Mouse (Mus musculus) forebrain, embryonic 13.5 days (tissue): ENCODE measurements around the gene Snai3. TPM values are rescaled to one million over a fixed set of nuclear protein-coding genes. Genes with fewer than 3 reads are reported as not detected.
A peak's percentile ranks its signal among the peaks of the same experiment; 100 is the strongest.

Source experiments
- ATAC-seq: fragments of 200-750 bp; cut with Nextera tagmentation; 2 replicates; pipeline ENCODE4 v1.8.0; 2017
- H3K27ac ChIP-seq: fragments of 300-500 bp; sonication (generic); 2 replicates; pipeline ENCODE4 v1.5.1; 2015; ENCODE audit warnings: inconsistent platforms, mild to moderate bottlenecking, moderate library complexity
- H3K27me3 ChIP-seq: fragments of 300-500 bp; sonication (generic); 2 replicates; pipeline ENCODE4 v1.6.1; 2015; ENCODE audit warnings: mild to moderate bottlenecking, inconsistent platforms
- H3K36me3 ChIP-seq: fragments of 300-500 bp; sonication (generic); 2 replicates; pipeline ENCODE4 v1.6.1; 2015; ENCODE audit warnings: mild to moderate bottlenecking, inconsistent platforms; ENCODE audit not compliant: poor library complexity, severe bottlenecking
- H3K4me1 ChIP-seq: fragments of 300-500 bp; sonication (generic); 2 replicates; pipeline ENCODE4 v1.6.1; 2015; ENCODE audit warnings: inconsistent platforms
- H3K4me2 ChIP-seq: fragments of 300-500 bp; sonication (generic); 2 replicates; pipeline ENCODE4 v1.6.1; 2015; ENCODE audit warnings: inconsistent platforms, mild to moderate bottlenecking, moderate library complexity
- H3K4me3 ChIP-seq: fragments of 300-500 bp; sonication (generic); 2 replicates; pipeline ENCODE4 v1.5.1; 2015; ENCODE audit warnings: mild to moderate bottlenecking, inconsistent platforms
- H3K9ac ChIP-seq: fragments of 300-500 bp; sonication (generic); 2 replicates; pipeline ENCODE4 v1.6.1; 2015; ENCODE audit warnings: mild to moderate bottlenecking, inconsistent platforms
- H3K9me3 ChIP-seq: fragments of 300-500 bp; sonication (generic); replicated peaks from 2 replicates; pipeline ENCODE4 v1.6.1; 2016; ENCODE audit warnings: inconsistent platforms
- WGBS: fragments of 180-500 bp; shearing (Covaris S2); methylation state at CpG from one replicate; pipeline ENCODE4 v1.1.7; 2015; 5-methylcytosine and 5-hydroxymethylcytosine counted together
- polyA plus RNA-seq: library from polyadenylated mRNA; unstranded; fragments of >200 nt; fragmentation: Nextera tagmentation; extraction: Ambion mirVana; gene quantifications from 2 replicates; pipeline ENCODE4 v1.2.1, GENCODE M21; 2015

Gene Snai3
- 0.10 TPM in 1 of 2 replicates, not detected in the other for polyA plus RNA-seq

DNA sequence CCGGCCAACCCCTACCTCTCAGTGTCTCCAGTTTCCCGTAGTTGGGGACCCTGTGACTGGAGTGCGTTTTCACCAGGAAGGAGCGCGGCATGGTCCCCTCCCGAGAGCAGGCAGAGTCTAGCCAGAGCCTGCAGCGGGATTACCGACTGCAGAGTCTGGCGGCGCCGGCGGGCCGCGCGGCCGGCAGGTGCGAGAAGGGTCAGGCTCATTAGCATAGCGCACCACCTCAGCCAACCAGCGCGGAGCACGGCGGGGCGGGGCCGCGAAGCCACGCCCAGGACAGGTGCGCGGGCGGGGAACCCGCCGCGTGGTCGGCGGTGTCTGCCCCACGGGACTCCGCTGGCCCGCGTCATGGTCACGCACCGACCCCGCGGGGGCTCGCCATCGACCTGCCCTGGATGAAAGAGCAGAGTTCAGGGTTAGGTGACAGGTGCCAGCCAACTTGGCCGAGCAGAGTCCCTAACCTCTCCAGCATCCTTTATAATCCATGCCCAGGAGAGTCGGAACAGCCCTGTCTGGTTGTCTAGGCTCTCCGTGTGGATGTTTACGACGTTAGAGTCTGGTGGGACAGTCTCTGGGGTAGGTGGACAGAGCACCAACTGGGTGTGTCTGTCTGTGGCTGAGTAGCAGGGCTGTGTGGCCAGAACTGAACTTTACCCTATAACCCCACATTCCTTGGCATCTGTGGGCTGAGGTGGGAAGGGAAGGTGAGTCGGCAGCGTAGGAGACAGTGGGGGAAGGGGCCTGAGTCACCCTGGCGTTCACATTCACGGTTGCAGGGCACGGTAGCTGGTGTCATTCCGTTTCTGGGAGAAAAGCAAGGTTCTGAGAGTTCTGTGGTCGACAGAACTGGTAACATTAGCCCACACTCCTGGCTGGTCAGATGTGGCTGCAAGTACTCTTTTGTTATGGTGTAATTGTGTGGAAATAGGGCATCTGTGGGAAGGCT is at the start of gene Snai3:
TSS of gene Snai3 (minus strand) at position 210 of the 949 bp plus-strand sequence.
- Histone ChIP-seq H3K9me3 (no peaks in the 10 kb centered on the region), H3K9ac (peak within 1 kb of the TSS; percentile 36), H3K36me3 (peaks cover 6% of the 10 kb centered on the region), H3K27me3 (peaks cover 82% of the 10 kb centered on the region), H3K4me3 (peak within 1 kb of the TSS; percentile 35), H3K4me2 (peak within 1 kb of the TSS; percentile 65), H3K4me1 (peaks cover 11% of the 10 kb centered on the region), H3K27ac (no peak within 1 kb of the TSS)
- peak; percentile 38; the same call in 1 of the 2 replicates for ATAC-seq
- WGBS: 4% methylated on average over 29 of the region's 56 CpGs

DNA sequence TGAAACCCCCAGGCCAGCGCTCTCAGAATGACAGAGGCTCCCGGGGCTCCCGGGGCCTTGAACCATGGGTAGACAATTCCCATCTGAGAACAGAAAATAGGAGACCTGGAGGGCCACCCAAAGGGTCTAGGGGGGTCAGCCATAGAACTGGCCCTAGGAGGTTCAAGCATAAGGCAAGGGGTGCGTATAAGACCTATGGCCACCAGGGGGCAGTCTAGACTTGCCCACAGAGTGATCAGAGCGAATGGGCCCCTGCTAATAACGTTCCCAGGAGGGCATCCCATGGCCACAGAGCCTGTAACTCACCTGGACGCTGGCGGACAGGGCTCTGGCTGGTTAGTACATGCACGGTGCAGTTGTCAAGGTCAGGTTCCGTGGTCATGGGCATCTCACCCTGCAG is 40.3 kb upstream of the Snai3 start:
- Histone ChIP-seq H3K4me2 (no peak overlapping the region), H3K9me3 (no peaks in the 10 kb centered on the region), H3K36me3 (no peaks in the 10 kb centered on the region), H3K27me3 (no peaks in the 10 kb centered on the region), H3K27ac (no peak overlapping the region), H3K9ac (no peak overlapping the region), H3K4me1 (no peaks in the 10 kb centered on the region), H3K4me3 (no peak overlapping the region)
- peak; percentile 73 for ATAC-seq
- 35% methylated on average over 10 of the region's 10 CpGs for WGBS

DNA sequence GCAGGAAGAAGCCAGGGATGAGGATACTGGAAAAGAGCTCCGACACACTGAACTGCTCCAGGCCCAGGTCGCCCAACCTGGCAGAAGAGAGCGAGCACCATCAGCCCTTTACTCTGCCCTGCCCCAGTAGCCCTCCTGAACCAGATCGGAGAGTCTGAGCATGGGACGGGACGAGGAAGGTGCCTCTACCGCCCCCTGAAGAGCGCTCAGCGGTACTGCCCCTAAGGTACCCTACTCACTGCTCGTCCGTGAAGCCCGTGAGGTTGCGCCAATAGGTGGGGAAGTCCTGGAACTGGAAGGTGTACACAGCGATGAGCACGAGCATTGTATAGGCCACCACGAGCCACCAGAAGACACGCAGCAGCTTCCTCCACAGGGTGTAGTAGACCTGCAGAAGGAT is 37.4 kb upstream of the Snai3 start:
- no peak for ATAC-seq
- Histone ChIP-seq H3K4me1 (no peaks in the 10 kb centered on the region), H3K27me3 (no peaks in the 10 kb centered on the region), H3K36me3 (no peaks in the 10 kb centered on the region), H3K9ac (no peak overlapping the region), H3K4me2 (no peak overlapping the region), H3K9me3 (no peaks in the 10 kb centered on the region), H3K27ac (no peak overlapping the region), H3K4me3 (no peak overlapping the region)
- WGBS: 64% methylated on average over 17 of the region's 17 CpGs

DNA sequence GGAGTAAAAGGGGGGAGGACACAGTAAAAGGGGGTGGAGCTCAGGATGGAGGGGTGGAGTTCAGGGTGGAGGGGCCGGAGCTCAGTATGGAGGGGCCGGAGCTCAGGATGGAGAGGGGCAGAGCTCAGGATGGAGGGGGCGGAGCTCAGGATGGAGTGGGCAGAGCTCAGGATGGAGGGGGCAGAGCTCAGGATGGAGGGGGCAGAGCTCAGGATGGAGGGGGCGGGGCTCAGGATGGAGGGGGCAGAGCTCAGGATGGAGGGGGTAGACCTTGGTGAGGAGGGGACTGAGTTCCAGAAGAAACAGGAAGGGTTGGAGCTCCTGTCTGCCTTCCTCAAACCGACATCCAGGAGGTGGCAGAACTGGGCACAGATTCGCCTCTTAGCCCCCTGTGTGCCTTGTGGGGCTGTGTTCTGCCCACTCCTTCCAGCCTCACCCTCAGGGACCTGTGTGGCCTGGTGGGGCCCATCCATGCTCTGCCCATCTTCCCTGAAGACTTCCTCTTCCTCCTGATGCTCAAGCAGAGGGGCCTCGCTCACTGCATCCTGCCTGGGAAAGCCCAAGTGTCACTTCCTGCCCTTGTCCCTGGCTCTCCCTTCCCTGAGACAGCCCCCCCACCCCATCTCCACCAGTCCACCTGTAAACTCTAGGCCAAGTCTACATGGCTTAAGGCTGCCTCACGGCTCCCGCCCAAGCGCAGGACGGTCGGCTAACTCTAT is 36.6 kb upstream of the Snai3 start:
- no peaks in the 10 kb centered on the region for H3K9me3 ChIP-seq
- no peak for ATAC-seq
- H3K27me3 ChIP-seq: no peaks in the 10 kb centered on the region
- no peaks in the 10 kb centered on the region for H3K4me1 ChIP-seq
- 90% methylated on average over 11 of the region's 12 CpGs for WGBS
- no peak overlapping the region for H3K4me2 ChIP-seq
- no peaks in the 10 kb centered on the region for H3K36me3 ChIP-seq
- H3K4me3 ChIP-seq: no peak overlapping the region
- H3K27ac ChIP-seq: no peak overlapping the region
- no peak overlapping the region for H3K9ac ChIP-seq

DNA sequence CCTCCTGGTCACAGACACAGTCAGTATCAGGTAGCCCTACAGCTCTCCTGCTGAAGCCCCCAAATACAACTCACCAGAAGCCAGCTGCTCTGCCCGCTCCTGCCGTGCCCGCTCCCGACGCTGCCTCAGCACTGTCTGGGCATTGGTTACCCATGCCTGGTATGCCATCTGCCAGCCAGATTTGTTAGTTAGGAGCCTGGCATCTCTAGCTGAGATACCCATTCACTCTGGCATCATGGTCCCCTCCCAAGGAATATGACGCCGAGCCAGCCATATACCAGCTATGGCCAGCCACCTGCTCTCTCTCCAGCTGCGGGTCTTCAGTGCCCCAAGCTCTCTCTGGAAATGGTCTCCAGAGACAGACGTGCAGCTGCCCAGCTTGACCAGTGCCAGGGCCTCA is 27.9 kb upstream of the Snai3 start:
- H3K4me3 ChIP-seq: no peak overlapping the region
- no peaks in the 10 kb centered on the region for H3K4me1 ChIP-seq
- no peaks in the 10 kb centered on the region for H3K27me3 ChIP-seq
- no peak overlapping the region for H3K27ac ChIP-seq
- 91% methylated on average over 9 of the region's 9 CpGs for WGBS
- H3K9ac ChIP-seq: no peak overlapping the region
- peaks cover 18% of the 10 kb centered on the region for H3K36me3 ChIP-seq
- no peaks in the 10 kb centered on the region for H3K9me3 ChIP-seq
- ATAC-seq: no peak
- H3K4me2 ChIP-seq: no peak overlapping the region

DNA sequence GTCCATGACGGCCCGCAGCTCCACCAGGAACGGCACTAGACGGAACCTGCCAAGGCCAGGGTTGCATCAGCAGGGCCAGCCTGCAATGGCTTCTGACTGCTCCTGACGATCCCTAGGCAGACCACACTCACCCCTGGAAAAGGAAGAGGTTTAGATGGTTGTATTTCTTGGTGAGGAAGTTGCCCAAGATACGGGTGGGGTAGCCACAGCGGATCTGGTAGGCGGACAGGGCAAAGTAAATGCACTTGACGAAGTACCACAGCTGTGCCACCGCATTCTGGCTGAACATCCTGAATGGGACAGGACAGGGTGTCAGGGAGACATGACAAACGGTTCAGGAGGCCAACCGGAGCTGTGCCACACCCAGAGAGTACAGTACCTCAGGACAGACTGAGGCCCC is 24.3 kb upstream of the Snai3 start:
- Histone ChIP-seq H3K9ac (no peak overlapping the region), H3K9me3 (no peaks in the 10 kb centered on the region), H3K27ac (no peak overlapping the region), H3K4me3 (no peak overlapping the region), H3K36me3 (peaks cover 51% of the 10 kb centered on the region), H3K4me2 (no peak overlapping the region), H3K4me1 (no peaks in the 10 kb centered on the region), H3K27me3 (no peaks in the 10 kb centered on the region)
- 93% methylated on average over 12 of the region's 12 CpGs for WGBS
- no peak for ATAC-seq

DNA sequence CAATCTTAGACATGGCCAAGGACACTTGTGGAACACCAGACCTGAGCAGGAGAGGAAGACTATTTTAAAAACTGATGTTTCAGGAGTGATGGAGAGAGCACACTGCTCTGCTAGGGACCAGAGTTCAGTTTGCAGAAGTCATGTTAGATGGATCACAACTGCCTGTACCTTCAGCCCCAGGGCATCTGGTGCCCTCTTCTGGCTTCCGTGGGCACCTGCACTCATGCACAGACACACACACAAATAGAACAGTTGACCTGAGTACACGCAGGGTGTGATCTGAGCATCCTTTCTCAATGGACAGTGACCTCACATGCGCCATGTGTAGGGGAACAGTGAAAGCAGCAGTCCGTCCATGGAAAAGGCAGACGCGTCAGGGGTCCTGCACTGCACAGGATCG is 23.3 kb upstream of the Snai3 start:
- WGBS: 94% methylated on average over 7 of the region's 7 CpGs
- ATAC-seq: no peak

DNA sequence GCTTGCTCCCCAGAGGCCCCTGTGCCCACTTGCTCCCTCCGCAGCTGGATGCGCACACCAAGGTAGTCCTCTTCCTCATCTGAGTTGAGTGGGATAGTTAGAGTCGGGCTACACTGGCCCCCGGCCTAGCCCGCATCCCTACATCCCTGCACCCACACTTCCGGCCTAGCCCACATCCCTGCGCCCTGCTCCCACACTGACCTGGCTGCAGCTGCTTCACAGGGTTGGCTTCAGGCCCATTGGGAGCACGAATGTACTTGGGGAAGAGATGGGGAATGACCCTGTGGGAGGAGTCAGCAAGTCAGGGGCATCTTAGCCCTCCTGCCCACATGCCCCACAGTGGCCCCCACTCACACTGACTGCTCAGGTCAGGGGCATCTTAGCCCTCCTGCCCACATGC is 21.9 kb upstream of the Snai3 start:
- H3K9me3 ChIP-seq: no peaks in the 10 kb centered on the region
- H3K4me1 ChIP-seq: no peaks in the 10 kb centered on the region
- no peak overlapping the region for H3K4me2 ChIP-seq
- H3K27ac ChIP-seq: no peak overlapping the region
- no peak overlapping the region for H3K4me3 ChIP-seq
- H3K27me3 ChIP-seq: no peaks in the 10 kb centered on the region
- H3K36me3 ChIP-seq: peaks cover 75% of the 10 kb centered on the region
- no peak overlapping the region for H3K9ac ChIP-seq
- ATAC-seq: no peak
- WGBS: 95% methylated on average over 8 of the region's 8 CpGs

More for the DNA sequence above, 23.3 kb upstream of the Snai3 start:
- H3K27me3 ChIP-seq: no peaks in the 10 kb centered on the region
- H3K9ac ChIP-seq: no peak overlapping the region
- no peak overlapping the region for H3K4me3 ChIP-seq
- no peak overlapping the region for H3K27ac ChIP-seq
- H3K4me1 ChIP-seq: no peaks in the 10 kb centered on the region
- H3K36me3 ChIP-seq: peaks cover 61% of the 10 kb centered on the region
- no peak overlapping the region for H3K4me2 ChIP-seq
- no peaks in the 10 kb centered on the region for H3K9me3 ChIP-seq

DNA sequence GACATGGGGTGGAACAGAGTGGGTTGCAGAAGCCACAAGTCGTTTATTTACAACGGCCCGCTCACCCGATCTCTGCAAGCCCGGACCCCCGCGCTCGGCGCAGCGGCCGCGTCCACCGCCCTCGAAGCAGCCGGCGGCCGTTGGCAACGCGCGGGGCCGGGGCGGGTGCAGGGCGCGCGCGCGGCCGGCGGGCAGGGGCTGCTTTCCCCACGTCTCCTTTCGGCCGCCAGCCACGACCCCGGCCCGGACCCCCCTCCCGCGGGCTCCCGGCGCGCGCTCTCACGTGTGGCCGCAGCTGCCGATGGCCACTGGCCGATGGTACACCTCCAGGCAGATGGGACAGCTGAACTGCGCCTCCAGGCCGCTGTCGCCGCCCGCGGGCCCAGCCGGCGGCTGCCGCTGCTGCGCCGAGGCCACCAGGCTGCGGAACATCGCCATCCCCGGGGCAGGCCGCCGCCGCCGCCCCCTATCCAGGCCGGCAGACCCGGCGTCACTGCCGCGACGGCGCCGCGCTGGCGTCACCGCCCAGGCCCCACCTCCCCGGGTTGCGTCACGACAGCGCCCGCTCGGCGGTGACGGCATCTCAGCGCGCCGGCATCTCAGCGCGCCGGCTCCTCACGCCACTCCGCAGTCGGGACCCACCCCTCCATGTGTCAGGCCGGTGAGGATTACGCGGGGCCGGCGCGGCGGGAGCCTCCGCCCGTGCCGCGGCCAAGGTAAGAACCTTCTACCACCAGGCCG is 15.2 kb upstream of the Snai3 start, which contains the start of the genes Rnf166 and Ctu2:
TSS of gene Rnf166 (minus strand) at position 485 of the 741 bp plus-strand sequence.
TSS of gene Ctu2 (plus strand) at position 564 of the 741 bp plus-strand sequence.
- H3K4me1 ChIP-seq: peaks cover 24% of the 10 kb centered on the region
- H3K9me3 ChIP-seq: no peaks in the 10 kb centered on the region
- under 1% methylated on average over 99 of the region's 103 CpGs for WGBS
- peak within 1 kb of the TSS; percentile 99 for H3K4me3 ChIP-seq
- H3K27ac ChIP-seq: peak within 1 kb of the TSS; percentile 70
- no peaks in the 10 kb centered on the region for H3K27me3 ChIP-seq
- peak within 1 kb of the TSS; percentile 94 for H3K9ac ChIP-seq
- peaks cover 52% of the 10 kb centered on the region for H3K36me3 ChIP-seq
- peak within 1 kb of the TSS; percentile 98 for H3K4me2 ChIP-seq
- ATAC-seq: peak; percentile 97

DNA sequence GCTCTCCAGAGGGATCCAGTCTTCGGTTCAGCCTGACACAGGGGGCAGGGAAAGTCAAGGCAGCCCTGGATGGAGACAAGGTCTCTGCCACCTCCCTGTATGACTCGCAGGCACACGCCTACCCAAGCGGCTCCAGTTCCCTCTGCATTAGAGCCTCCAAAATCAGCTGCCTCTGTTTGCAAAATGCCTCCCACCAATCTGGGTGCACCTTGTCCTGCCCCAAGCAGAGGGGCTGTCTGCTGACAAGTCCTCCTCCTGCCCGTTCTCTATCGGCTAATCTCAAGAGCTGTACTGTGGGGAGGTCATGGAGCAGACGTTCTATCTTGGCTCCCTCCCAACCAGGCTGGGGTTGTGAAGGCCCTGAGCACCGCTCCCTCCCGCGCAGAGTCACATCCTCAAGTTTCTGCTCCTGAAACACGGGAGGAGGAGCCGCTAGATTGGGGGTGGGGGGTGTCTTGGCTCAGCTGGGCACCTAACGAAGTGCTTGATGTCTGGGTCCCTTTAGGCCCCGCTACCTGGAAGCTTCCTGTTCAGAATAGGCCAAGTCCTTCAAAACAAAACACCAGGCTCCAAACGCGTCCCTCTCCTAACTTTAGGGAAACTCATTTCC is 14.5 kb upstream of the Snai3 start:
- ATAC-seq: 0 out of 2 replicates have a peak, but pooled peaks have one; percentile 9
- peaks cover 24% of the 10 kb centered on the region for H3K4me1 ChIP-seq
- H3K4me3 ChIP-seq: peak overlapping the region; percentile 99
- peak overlapping the region; percentile 94 for H3K9ac ChIP-seq
- peak overlapping the region; percentile 98 for H3K4me2 ChIP-seq
- H3K27me3 ChIP-seq: no peaks in the 10 kb centered on the region
- H3K27ac ChIP-seq: peak overlapping the region; percentile 70; the same call in 1 of the 2 replicates
- no peaks in the 10 kb centered on the region for H3K9me3 ChIP-seq
- peaks cover 52% of the 10 kb centered on the region for H3K36me3 ChIP-seq
- WGBS: 14% methylated on average over 16 of the region's 16 CpGs

DNA sequence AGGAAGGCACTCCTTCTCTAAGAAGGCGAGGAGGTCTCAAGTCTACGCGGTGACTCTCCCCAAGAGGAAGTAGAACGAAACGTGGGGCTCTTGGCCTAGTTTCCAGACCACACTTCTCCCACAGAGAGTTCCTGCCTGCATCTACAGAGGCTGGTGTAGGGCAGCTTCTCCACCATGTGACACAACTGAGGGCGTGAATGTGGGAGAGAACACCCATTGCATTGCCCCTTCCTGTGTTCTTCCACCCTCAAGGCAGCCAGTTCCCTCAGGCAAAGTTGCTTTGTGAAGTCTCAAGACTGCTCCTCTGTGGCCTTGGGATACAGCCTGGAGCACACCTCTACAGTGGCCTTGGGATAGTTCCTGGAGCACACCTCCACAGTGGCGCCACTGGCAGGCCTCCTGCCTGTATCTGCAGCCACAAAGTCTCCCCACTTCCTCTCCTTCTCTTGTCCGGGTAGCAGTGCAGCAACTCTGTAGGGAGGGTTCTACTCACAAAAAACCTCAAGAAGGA is 13.4 kb upstream of the Snai3 start:
- H3K36me3 ChIP-seq: peaks cover 47% of the 10 kb centered on the region

More for the DNA sequence above, 13.4 kb upstream of the Snai3 start:
- H3K27ac ChIP-seq: no peak overlapping the region
- 94% methylated on average over 8 of the region's 8 CpGs for WGBS
- no peak for ATAC-seq
- peaks cover 24% of the 10 kb centered on the region for H3K4me1 ChIP-seq
- H3K9ac ChIP-seq: no peak overlapping the region
- H3K9me3 ChIP-seq: no peaks in the 10 kb centered on the region
- H3K4me3 ChIP-seq: no peak overlapping the region
- H3K4me2 ChIP-seq: no peak overlapping the region
- no peaks in the 10 kb centered on the region for H3K27me3 ChIP-seq
